Mouse (Mus musculus) spleen, postnatal 10 days (tissue): ENCODE measurements around the gene Rab1a.

Experiments used
- DNase-seq, 2 experiments: peaks; one replicate each; pipeline ENCODE4 v3.0.0; 2021 to 2022; ENCODE audit warnings: low spot score in 2 of 2

Gene Rab1a

GRCm38 (mm10) chr11:20247146-20247855, 46.1 kb downstream of the Rab1a start:
- DNase-seq, result no peak

GRCm38 (mm10) chr11:20248277-20248676, 47.0 kb downstream of the Rab1a start:
- DNase-seq, result peak in 1 of 2 experiments; percentile 51

- no peak for DNase-seq
Observed at GRCm38 (mm10) chr11:20248840-20249239, 47.6 kb downstream of the Rab1a start.

GRCm38 (mm10) chr11:20249296-20250110, 48.3 kb downstream of the Rab1a start, which contains the start of gene Cep68:
Gene Cep68, minus strand, starts transcription at chr11:20249429.
- peak; percentile 93 to 95 for DNase-seq

GRCm38 (mm10) chr11:20250476-20251178, 49.4 kb downstream of the Rab1a start:
- no peak for DNase-seq

- no peak for DNase-seq
Observed at GRCm38 (mm10) chr11:20253088-20253487, 51.9 kb downstream of the Rab1a start.

- DNase-seq, result no peak
Observed at GRCm38 (mm10) chr11:20254791-20255190, 53.6 kb downstream of the Rab1a start.

GRCm38 (mm10) chr11:20262628-20263380, 61.6 kb downstream of the Rab1a start:
- DNase-seq, result no peak

- DNase-seq, result no peak
Observed at GRCm38 (mm10) chr11:20269885-20270284, 68.7 kb downstream of the Rab1a start.

GRCm38 (mm10) chr11:20275974-20276373, 74.7 kb downstream of the Rab1a start:
- DNase-seq, result no peak
